Mouse (Mus musculus): Measurements from ENCODE around the gene Lypd6. TPM values are rescaled to one million over a fixed set of nuclear protein-coding genes. Genes with fewer than 3 reads are reported as not detected.

Gene Lypd6
- total and polyA plus RNA-seq, 2 experiments from 2014 or later = 0.52 TPM; not detected in 1

GRCm38 (mm10) chr2:50044871-50045470 lies 21.3 kb upstream of the Lypd6 start:
- no peaks in the 10 kb centered on the region for H3K4me1 ChIP-seq (ENCODE audit: control insufficient read depth, insufficient read depth)
- H3K9me3 ChIP-seq (replicated peaks; ENCODE audit: control insufficient read depth, low read length) = no peaks in the 10 kb centered on the region; the same call in 1 of the 2 replicates
- H3K36me3 ChIP-seq (replicated peaks; ENCODE audit: control insufficient read depth, insufficient read depth, low read length) = no peaks in the 10 kb centered on the region
- no peak overlapping the region for H3K9ac ChIP-seq (replicated peaks; ENCODE audit: low read depth, low read length)
- H3K27me3 ChIP-seq (ENCODE audit: control insufficient read depth, insufficient read depth, low read length) = no peaks in the 10 kb centered on the region
- no peak overlapping the region for H3K27ac ChIP-seq (ENCODE audit: low read depth)
- TF ChIP-seq EP300 (IDR thresholded peaks at IDR 0.05; ENCODE audit: low read depth) (no peak), CTCF (IDR thresholded peaks at IDR 0.05; ENCODE audit: low read depth) (no peak)
- H3K4me3 ChIP-seq (ENCODE audit: low read depth, low read length) = no peak overlapping the region
- ATAC-seq (ENCODE audit: insufficient read depth, low read depth) (no peak), DNase-seq (ENCODE audit: low spot score) (no peak)
- H3K4me2 ChIP-seq (ENCODE audit: low read depth, low read length) = no peak overlapping the region
- WGBS = 72% methylated on average over 7 of the region's 7 CpGs

- no peak for ATAC-seq (ENCODE audit: insufficient read depth, low read depth)
- TF ChIP-seq CTCF (IDR thresholded peaks at IDR 0.05; ENCODE audit: low read depth) = no peak
- no peak for TF ChIP-seq EP300 (IDR thresholded peaks at IDR 0.05; ENCODE audit: low read depth)
- Histone ChIP-seq H3K27me3 (ENCODE audit: control insufficient read depth, insufficient read depth, low read length) (no peaks in the 10 kb centered on the region), H3K9ac (replicated peaks; ENCODE audit: low read depth, low read length) (no peak overlapping the region), H3K4me2 (ENCODE audit: low read depth, low read length) (no peak overlapping the region), H3K9me3 (replicated peaks; ENCODE audit: control insufficient read depth, low read length) (no peaks in the 10 kb centered on the region), H3K27ac (ENCODE audit: low read depth) (no peak overlapping the region), H3K36me3 (replicated peaks; ENCODE audit: control insufficient read depth, insufficient read depth, low read length) (no peaks in the 10 kb centered on the region), H3K4me3 (ENCODE audit: low read depth, low read length) (no peak overlapping the region), H3K4me1 (ENCODE audit: control insufficient read depth, insufficient read depth) (no peaks in the 10 kb centered on the region)
- WGBS = 77% methylated on average over 4 of the region's 4 CpGs
- DNase-seq (ENCODE audit: low spot score) = no peak
These were observed 20.4 kb upstream of the Lypd6 start for GRCm38 (mm10) chr2:50045841-50046240.

- Histone ChIP-seq H3K4me3 (ENCODE audit: low read depth, low read length) (no peak overlapping the region), H3K9ac (replicated peaks; ENCODE audit: low read depth, low read length) (no peak overlapping the region), H3K9me3 (replicated peaks; ENCODE audit: control insufficient read depth, low read length) (no peaks in the 10 kb centered on the region), H3K4me2 (ENCODE audit: low read depth, low read length) (no peak overlapping the region), H3K4me1 (ENCODE audit: control insufficient read depth, insufficient read depth) (no peaks in the 10 kb centered on the region), H3K36me3 (replicated peaks; ENCODE audit: control insufficient read depth, insufficient read depth, low read length) (no peaks in the 10 kb centered on the region), H3K27me3 (ENCODE audit: control insufficient read depth, insufficient read depth, low read length) (no peaks in the 10 kb centered on the region), H3K27ac (ENCODE audit: low read depth) (no peak overlapping the region)
- TF ChIP-seq EP300 (IDR thresholded peaks at IDR 0.05; ENCODE audit: low read depth) (no peak), CTCF (IDR thresholded peaks at IDR 0.05; ENCODE audit: low read depth) (no peak)
- ATAC-seq (ENCODE audit: insufficient read depth, low read depth) = no peak
- DNase-seq (ENCODE audit: low spot score) = no peak
These were observed 17.8 kb upstream of the Lypd6 start for GRCm38 (mm10) chr2:50048442-50048841.

- ATAC-seq (ENCODE audit: insufficient read depth, low read depth) (no peak), DNase-seq (ENCODE audit: low spot score) (no peak)
- Histone ChIP-seq H3K9ac (replicated peaks; ENCODE audit: low read depth, low read length) (no peak overlapping the region), H3K27me3 (ENCODE audit: control insufficient read depth, insufficient read depth, low read length) (no peaks in the 10 kb centered on the region), H3K4me2 (ENCODE audit: low read depth, low read length) (no peak overlapping the region), H3K4me1 (ENCODE audit: control insufficient read depth, insufficient read depth) (no peaks in the 10 kb centered on the region), H3K4me3 (ENCODE audit: low read depth, low read length) (no peak overlapping the region), H3K27ac (ENCODE audit: low read depth) (no peak overlapping the region), H3K36me3 (replicated peaks; ENCODE audit: control insufficient read depth, insufficient read depth, low read length) (no peaks in the 10 kb centered on the region), H3K9me3 (replicated peaks; ENCODE audit: control insufficient read depth, low read length) (no peaks in the 10 kb centered on the region)
- no peak for TF ChIP-seq EP300 (IDR thresholded peaks at IDR 0.05; ENCODE audit: low read depth)
- TF ChIP-seq CTCF (IDR thresholded peaks at IDR 0.05; ENCODE audit: low read depth) = no peak
- 82% methylated on average over 1 of the region's 1 CpGs for WGBS
These were observed 12.3 kb upstream of the Lypd6 start for GRCm38 (mm10) chr2:50053893-50054292.

GRCm38 (mm10) chr2:50065902-50066245 lies 355 bp upstream of the Lypd6 start:
- H3K9ac ChIP-seq (replicated peaks; ENCODE audit: low read depth, low read length) = no peak overlapping the region
- ATAC-seq (ENCODE audit: insufficient read depth, low read depth) = peak; percentile 46; the same call in 1 of the 2 replicates
- WGBS = 3% methylated on average over 13 of the region's 14 CpGs
- no peaks in the 10 kb centered on the region for H3K36me3 ChIP-seq (replicated peaks; ENCODE audit: control insufficient read depth, insufficient read depth, low read length)
- peak overlapping the region; percentile 54 for H3K4me3 ChIP-seq (ENCODE audit: low read depth, low read length)
- no peak overlapping the region for H3K27ac ChIP-seq (ENCODE audit: low read depth)
- DNase-seq (ENCODE audit: low spot score) = no peak
- no peaks in the 10 kb centered on the region for H3K9me3 ChIP-seq (replicated peaks; ENCODE audit: control insufficient read depth, low read length)
- no peak for TF ChIP-seq EP300 (IDR thresholded peaks at IDR 0.05; ENCODE audit: low read depth)
- TF ChIP-seq CTCF (IDR thresholded peaks at IDR 0.05; ENCODE audit: low read depth) = no peak
- 0 out of 2 replicates have a peak, but pooled peaks cover 5% of the 10 kb centered on the region for H3K27me3 ChIP-seq (ENCODE audit: control insufficient read depth, insufficient read depth, low read length)
- H3K4me1 ChIP-seq (ENCODE audit: control insufficient read depth, insufficient read depth) = no peaks in the 10 kb centered on the region
- H3K4me2 ChIP-seq (ENCODE audit: low read depth, low read length) = peak overlapping the region; percentile 73

- 4% methylated on average over 9 of the region's 9 CpGs for WGBS
- H3K4me2 ChIP-seq (ENCODE audit: low read depth, low read length) = peak overlapping the region; percentile 73
- ATAC-seq (ENCODE audit: insufficient read depth, low read depth) = no peak
- peak overlapping the region; percentile 54 for H3K4me3 ChIP-seq (ENCODE audit: low read depth, low read length)
- 0 out of 2 replicates have a peak overlapping the region, but pooled peaks have one; percentile 1 for H3K9ac ChIP-seq (replicated peaks; ENCODE audit: low read depth, low read length)
- H3K27me3 ChIP-seq (ENCODE audit: control insufficient read depth, insufficient read depth, low read length) = 0 out of 2 replicates have a peak, but pooled peaks cover 5% of the 10 kb centered on the region
- H3K27ac ChIP-seq (ENCODE audit: low read depth) = no peak overlapping the region
- no peak for DNase-seq (ENCODE audit: low spot score)
- H3K9me3 ChIP-seq (replicated peaks; ENCODE audit: control insufficient read depth, low read length) = no peaks in the 10 kb centered on the region
- H3K4me1 ChIP-seq (ENCODE audit: control insufficient read depth, insufficient read depth) = no peaks in the 10 kb centered on the region
- H3K36me3 ChIP-seq (replicated peaks; ENCODE audit: control insufficient read depth, insufficient read depth, low read length) = no peaks in the 10 kb centered on the region
- TF ChIP-seq CTCF (IDR thresholded peaks at IDR 0.05; ENCODE audit: low read depth) = no peak
- TF ChIP-seq EP300 (IDR thresholded peaks at IDR 0.05; ENCODE audit: low read depth) = no peak
These were observed 713 bp downstream of the Lypd6 start for GRCm38 (mm10) chr2:50066968-50067315.
